Mouse (Mus musculus) thymus, adult 2 months (tissue): Measurements from ENCODE around the gene Tll2. TPM values are rescaled to one million over a fixed set of nuclear protein-coding genes. Genes with fewer than 3 reads are reported as not detected.

Source experiments
- DNase-seq: peaks from one replicate; pipeline ENCODE4 v3.0.0; 2021
- H3K27ac ChIP-seq: fragments of 200-500 bp; 2 replicates; pipeline ENCODE4 v1.5.1; 2012; ENCODE audit warnings: low read length, control low read depth; ENCODE audit not compliant: control insufficient read depth, insufficient read depth
- H3K27me3 ChIP-seq: fragments of 200-500 bp; 2 replicates; pipeline ENCODE4 v1.6.1; 2012; ENCODE audit warnings: mild to moderate bottlenecking, low read length, moderate library complexity, mixed read lengths; ENCODE audit not compliant: control insufficient read depth, insufficient read depth
- H3K36me3 ChIP-seq: fragments of 200-500 bp; 2 replicates; pipeline ENCODE4 v1.6.1; 2012; ENCODE audit warnings: mild to moderate bottlenecking, low read length, moderate library complexity; ENCODE audit not compliant: control insufficient read depth, insufficient read depth
- H3K4me1 ChIP-seq: fragments of 200-500 bp; replicated peaks from 2 replicates; pipeline ENCODE4 v1.6.1; 2012; ENCODE audit warnings: low read length; ENCODE audit not compliant: control insufficient read depth, insufficient read depth
- H3K4me3 ChIP-seq: fragments of 200-500 bp; 2 replicates; pipeline ENCODE4 v1.5.1; 2012; ENCODE audit warnings: mild to moderate bottlenecking, low read length, control low read depth, moderate library complexity; ENCODE audit not compliant: control insufficient read depth, insufficient read depth
- CTCF ChIP-seq: fragments of 200-500 bp; IDR thresholded peaks from 2 replicates; pipeline ENCODE4 v1.5.1; 2012; ENCODE audit warnings: mild to moderate bottlenecking, control low read depth, low read length, moderate library complexity, borderline replicate concordance; ENCODE audit not compliant: control insufficient read depth, poor library complexity, insufficient read depth; ENCODE audit errors: extremely low read depth
- POLR2A ChIP-seq: fragments of 200-500 bp; IDR thresholded peaks from 2 replicates; pipeline ENCODE4 v1.6.1; 2012; ENCODE audit warnings: mild to moderate bottlenecking, low read length, control low read depth, moderate library complexity; ENCODE audit not compliant: control insufficient read depth, poor library complexity, insufficient read depth; ENCODE audit errors: extremely low read depth
- WGBS: fragments of 180-500 bp; shearing (Covaris S2); methylation state at CpG from one replicate; pipeline ENCODE4 v1.1.7; 2018; 5-methylcytosine and 5-hydroxymethylcytosine counted together
- polyA plus RNA-seq: library from polyadenylated mRNA; depleted of rRNA; stranded (reverse); fragments of >200 nt; gene quantifications from 2 replicates; pipeline ENCODE4 v1.2.3, GENCODE M21; 2012; rRNA removed

Tll2 gene
- polyA plus RNA-seq, 1 experiment = 0.05 TPM

DNA sequence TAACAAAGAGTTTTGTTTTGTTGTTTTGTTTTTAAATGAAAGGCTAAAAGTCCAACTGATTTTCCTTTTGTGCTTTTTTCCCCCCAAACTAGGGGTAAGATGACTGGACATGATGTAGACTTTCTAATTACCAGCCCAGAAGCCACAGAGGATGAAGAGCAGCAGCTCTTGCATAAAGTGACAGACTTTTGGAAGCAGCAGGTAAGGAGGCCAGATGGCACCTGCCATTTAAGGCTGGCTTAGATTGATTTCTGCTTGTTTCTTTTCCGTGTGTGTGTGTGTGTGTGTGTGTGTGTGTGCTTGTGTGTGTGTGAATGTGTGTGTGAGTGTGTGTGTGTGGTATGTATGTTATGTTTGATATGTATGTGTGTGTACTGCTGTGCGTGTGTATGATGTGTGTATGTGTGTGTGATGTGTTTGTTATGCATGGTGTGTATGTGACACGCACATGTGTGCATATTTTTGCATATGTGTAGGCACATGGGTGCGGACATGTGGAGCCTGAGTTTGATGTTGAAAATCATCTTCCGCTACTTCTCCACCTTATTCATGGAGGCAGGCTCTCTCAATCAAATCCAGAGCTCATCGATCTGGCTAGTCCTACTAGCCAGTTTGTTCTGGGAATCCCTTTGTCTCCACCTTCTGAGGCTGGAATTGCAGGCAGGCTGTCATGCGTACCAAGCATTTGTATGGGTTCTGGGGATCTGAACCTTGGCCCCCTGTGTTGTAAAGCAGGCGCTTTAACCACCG lies 159.0 kb downstream of the Tll2 start:
- Histone ChIP-seq H3K27me3 (no peaks in the 10 kb centered on the region), H3K27ac (no peak overlapping the region), H3K4me1 (0 out of 2 replicates have a peak, but pooled peaks cover 2% of the 10 kb centered on the region), H3K36me3 (peaks cover 93% of the 10 kb centered on the region), H3K4me3 (no peak overlapping the region)
- no peak for DNase-seq
- over 99% methylated on average over 9 of the region's 9 CpGs for WGBS
- no peak for TF ChIP-seq POLR2A
- no peak for TF ChIP-seq CTCF

DNA sequence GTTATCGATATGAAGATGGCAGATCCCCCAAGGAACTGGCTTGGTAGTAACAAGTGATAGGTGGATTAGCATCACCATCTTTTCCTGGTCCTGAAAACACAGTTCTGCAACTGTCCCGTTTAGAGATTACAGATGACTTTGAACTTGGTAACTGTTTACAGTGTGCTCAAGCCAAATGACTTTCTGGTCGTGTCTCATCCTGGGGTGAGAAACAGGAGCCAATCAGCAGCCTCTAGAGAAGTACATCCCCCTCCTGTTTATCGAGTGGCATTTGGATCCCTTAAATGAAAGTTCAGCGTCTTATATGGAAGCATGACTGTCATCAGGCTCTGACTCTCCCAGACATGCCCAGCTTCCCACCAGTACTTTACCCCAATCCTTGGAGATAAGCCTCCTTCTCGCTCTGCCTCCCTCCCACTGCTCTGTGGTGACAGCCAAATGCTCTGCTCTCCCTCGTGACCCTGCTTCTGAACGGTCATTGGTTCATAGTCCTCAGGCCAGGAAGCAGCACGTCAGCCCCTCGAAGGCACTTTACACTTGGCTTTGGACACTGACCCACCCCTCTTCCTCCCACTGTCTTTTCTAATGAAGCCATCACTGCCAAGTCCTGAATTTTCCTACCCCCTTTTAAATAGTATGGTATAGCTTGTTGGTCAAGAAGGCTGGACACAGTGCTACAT lies 161.4 kb downstream of the Tll2 start:
- no peak overlapping the region for H3K4me3 ChIP-seq
- peaks cover 96% of the 10 kb centered on the region for H3K36me3 ChIP-seq
- H3K27me3 ChIP-seq = no peaks in the 10 kb centered on the region
- 89% methylated on average over 10 of the region's 10 CpGs for WGBS
- H3K27ac ChIP-seq = no peak overlapping the region
- no peak for DNase-seq
- TF ChIP-seq CTCF = no peak
- no peak for TF ChIP-seq POLR2A
- no peaks in the 10 kb centered on the region for H3K4me1 ChIP-seq

DNA sequence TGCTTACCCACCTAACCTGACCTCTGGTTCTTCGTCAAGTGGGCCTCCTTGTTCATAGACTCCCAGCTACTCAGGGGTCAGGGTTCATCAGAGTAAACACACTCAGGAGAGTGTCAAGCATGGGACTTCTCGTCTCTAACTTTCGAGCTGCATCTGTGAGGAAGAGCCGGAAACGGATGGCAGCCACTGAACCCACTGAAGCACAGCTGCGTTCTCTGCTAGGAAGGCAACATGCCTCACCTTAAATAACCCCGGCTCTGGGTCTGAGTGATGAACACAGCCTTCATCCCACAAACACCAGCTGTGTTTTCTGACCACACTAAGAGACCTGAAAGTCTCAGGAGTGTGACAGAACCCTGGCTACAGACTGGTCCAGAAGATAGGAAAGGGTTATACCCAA lies 167.5 kb downstream of the Tll2 start:
- Histone ChIP-seq H3K27ac (peak overlapping the region; percentile 91), H3K4me3 (no peak overlapping the region), H3K36me3 (peaks cover 76% of the 10 kb centered on the region), H3K4me1 (peaks cover 30% of the 10 kb centered on the region), H3K27me3 (no peaks in the 10 kb centered on the region)
- DNase-seq = peak; percentile 81
- TF ChIP-seq POLR2A (no peak), CTCF (no peak)
- 7% methylated on average over 7 of the region's 7 CpGs for WGBS

DNA sequence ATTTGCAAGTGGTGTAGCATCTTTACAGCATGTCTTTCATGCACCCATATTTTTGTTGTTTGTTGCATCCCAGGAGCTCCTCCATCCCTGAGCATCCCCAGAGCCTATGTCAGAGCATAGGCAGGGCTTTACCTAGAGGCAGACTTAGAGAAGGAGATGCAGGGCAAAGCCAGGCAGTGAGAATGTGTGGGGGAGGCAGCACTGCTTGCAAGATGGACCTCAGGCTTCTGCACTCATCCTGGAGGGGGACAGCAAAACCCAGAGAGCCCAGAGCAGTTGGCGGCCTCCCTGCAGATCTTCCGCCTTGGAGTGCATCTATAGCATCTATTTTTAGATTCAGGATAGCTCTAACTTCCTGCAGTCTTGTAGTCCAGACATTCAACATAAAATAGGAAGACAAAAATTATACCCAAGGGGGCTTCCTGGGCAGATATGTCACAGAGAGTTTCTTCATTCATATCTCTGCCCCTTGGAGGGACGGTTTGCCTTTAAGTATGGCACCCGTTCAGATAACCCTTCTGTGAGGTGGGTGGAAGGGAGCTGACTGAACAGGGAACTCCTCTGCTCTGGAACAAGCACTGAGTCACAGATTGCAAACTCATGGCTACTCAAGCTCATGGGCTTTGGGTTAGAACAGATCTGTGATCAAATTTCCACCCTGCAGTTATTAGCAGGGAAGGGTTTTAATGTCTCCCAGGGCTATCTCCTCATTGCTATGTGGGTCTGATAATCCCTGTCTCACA lies 170.7 kb downstream of the Tll2 start:
- H3K27ac ChIP-seq = peak overlapping the region; percentile 81
- no peak overlapping the region for H3K4me3 ChIP-seq
- H3K27me3 ChIP-seq = no peaks in the 10 kb centered on the region
- H3K36me3 ChIP-seq = peaks cover 69% of the 10 kb centered on the region
- TF ChIP-seq CTCF = no peak
- TF ChIP-seq POLR2A = no peak
- peaks cover 41% of the 10 kb centered on the region for H3K4me1 ChIP-seq
- whole genome bisulfite sequencing = 37% methylated on average over 4 of the region's 4 CpGs
- no peak for DNase-seq

Other genes starting within 250 kb of the Tll2 start
- 8.5 and 10.9 TPM in 2 replicates for gene Blnk, start 212.3 kb downstream of the Tll2 start, polyA plus RNA-seq
- 401 and 406 TPM in 2 replicates for gene Dntt, start 177.6 kb downstream of the Tll2 start, polyA plus RNA-seq
- gene Opalin, start 129.7 kb downstream of the Tll2 start, polyA plus RNA-seq = 0.13 TPM in 1 of 2 replicates, not detected in the other
- 56.9 and 59.7 TPM in 2 replicates for gene Tm9sf3, start 57.2 kb upstream of the Tll2 start, polyA plus RNA-seq
- gene Pik3ap1, start 178.3 kb upstream of the Tll2 start, polyA plus RNA-seq = 10.0 and 10.3 TPM in 2 replicates